Mouse (Mus musculus) ES-E14 (cell line): ENCODE data around the gene Scrt2.

Experiments used
- CHD2 ChIP-seq: IDR thresholded peaks from 2 replicates; pipeline ENCODE4 v1.6.1; 2014; ENCODE audit warnings: mild to moderate bottlenecking, low read depth, low read length, inconsistent platforms
- MAFK ChIP-seq: IDR thresholded peaks from 2 replicates; pipeline ENCODE4 v1.6.1; 2014; ENCODE audit warnings: mild to moderate bottlenecking, low read depth, low read length, inconsistent platforms; ENCODE audit not compliant: insufficient read depth
- ZC3H11A ChIP-seq: IDR thresholded peaks from 2 replicates; pipeline ENCODE4 v1.6.1; 2012; ENCODE audit warnings: low read depth, mild to moderate bottlenecking, inconsistent platforms, low read length, borderline replicate concordance
- ZNF384 ChIP-seq: IDR thresholded peaks from 2 replicates; pipeline ENCODE4 v1.6.1; 2012; ENCODE audit warnings: low read depth, low read length, inconsistent platforms

DNA sequence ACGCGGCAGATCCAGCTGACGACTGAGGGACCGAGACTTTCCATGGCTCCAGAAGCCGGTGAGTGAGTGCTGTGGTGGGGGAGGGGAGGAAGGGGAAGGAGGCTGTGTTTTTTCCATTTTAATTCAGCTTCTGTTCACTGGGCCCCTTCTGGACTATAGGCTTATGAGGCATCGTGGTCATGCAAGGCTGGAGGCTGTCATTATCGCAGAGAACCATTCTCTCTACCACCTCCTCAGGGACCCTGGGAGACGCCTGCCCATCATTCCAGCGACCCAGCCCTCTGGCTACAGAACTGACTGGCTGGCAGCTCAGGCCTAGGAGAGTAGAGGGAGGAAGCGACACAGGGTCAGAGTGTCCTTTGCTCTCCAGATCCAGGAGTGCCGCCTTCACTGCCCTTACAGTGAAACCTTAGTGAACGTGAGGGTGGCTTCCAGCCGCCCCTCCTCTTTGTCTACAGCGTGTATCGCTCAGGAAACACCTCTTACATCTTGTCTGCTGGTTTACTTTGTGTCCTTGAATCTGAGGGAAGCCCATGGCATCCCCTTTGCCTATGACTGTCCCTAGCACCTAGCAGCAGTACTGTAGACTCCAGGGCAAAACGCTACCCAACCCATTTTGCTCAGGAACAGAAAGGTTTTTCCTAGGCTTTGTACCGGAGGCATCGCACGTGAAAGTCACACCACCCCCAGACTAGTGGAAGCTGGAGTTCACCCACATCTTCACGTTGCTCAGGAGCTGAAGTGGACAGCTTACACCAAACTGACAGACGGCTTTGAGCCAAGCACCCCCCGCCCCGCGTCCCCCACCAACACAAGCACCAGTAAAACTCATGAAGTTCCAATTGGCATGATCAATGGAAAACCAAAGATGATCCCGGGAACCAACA, 34.0 kb upstream of the Scrt2 start:
- TF ChIP-seq ZC3H11A: no peak
- no peak for TF ChIP-seq ZNF384
- no peak for TF ChIP-seq MAFK
- TF ChIP-seq CHD2: no peak
